Mouse (Mus musculus) stomach, postnatal 0 days (tissue): ENCODE measurements at regions not wholly inside any gene's neighbourhood (a gene's known extent, or its start where the extent isn't known, plus 50 kb on each side); places are given as distances from the start of the nearest gene placed in this dataset.

Source experiments
- CTCF ChIP-seq: IDR thresholded peaks from 2 replicates; pipeline ENCODE4 v1.5.1; 2016; ENCODE audit warnings: antibody characterized with exemption, low read depth, mild to moderate bottlenecking, moderate library complexity
- EP300 ChIP-seq: optimal IDR thresholded peaks from 2 replicates; pipeline ENCODE3; 2016; ENCODE audit warnings: antibody characterized with exemption

GRCm38 (mm10) chr1:81904056-81904455, 328.9 kb upstream of the Gm9747 start:
- TF ChIP-seq CTCF (no peak), EP300 (no peak)
